Mouse (Mus musculus) thymus, adult 2 months (tissue): ENCODE data around the gene Gm5148.

Source experiments
- CTCF ChIP-seq: fragments of 200-500 bp; IDR thresholded peaks from 2 replicates; pipeline ENCODE4 v1.5.1; 2012; ENCODE audit warnings: mild to moderate bottlenecking, control low read depth, low read length, moderate library complexity, borderline replicate concordance; ENCODE audit not compliant: control insufficient read depth, poor library complexity, insufficient read depth; ENCODE audit errors: extremely low read depth
- POLR2A ChIP-seq: fragments of 200-500 bp; IDR thresholded peaks from 2 replicates; pipeline ENCODE4 v1.6.1; 2012; ENCODE audit warnings: mild to moderate bottlenecking, low read length, control low read depth, moderate library complexity; ENCODE audit not compliant: control insufficient read depth, poor library complexity, insufficient read depth; ENCODE audit errors: extremely low read depth

GRCm38 (mm10) chr3:37744050-37744449 is 19.8 kb upstream of the Gm5148 start:
- TF ChIP-seq CTCF (no peak), POLR2A (no peak)
